Mouse (Mus musculus) spleen, postnatal 10 days (tissue): ENCODE data around the gene Gca.
A peak's percentile ranks its signal among the peaks of the same experiment; 100 is the strongest.

Experiments used
- DNase-seq, 2 experiments: peaks; one replicate each; pipeline ENCODE4 v3.0.0; 2021 to 2022; ENCODE audit warnings: low spot score in 2 of 2

The Gca gene

GRCm38 (mm10) chr2:62664135-62664670 lies at the start of gene Gca:
Gca (plus strand) TSS chr2:62664285.
- DNase-seq = peak; percentile 52 to 85

GRCm38 (mm10) chr2:62618934-62619341 lies 45.1 kb upstream of the Gca start:
- peak; percentile 20 to 67 for DNase-seq

DNA sequence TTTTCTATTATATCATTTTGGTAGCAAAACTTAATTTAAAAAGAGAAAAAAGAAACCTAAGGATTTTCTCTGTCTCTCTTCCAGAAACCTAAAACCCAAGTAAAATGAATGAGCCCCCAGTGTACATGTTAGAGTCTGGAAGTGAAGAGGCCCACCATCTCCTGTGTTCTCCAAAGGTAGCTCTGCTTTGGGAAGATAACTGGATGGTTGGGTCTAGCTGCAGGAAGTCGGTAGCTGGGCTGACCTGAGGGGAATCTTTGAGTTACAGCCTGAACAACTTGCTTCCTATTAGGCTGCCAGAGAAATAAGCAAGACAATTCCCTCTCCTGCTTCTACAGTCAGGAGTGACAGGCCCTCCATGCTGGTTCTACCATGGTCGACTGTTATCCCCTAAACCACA lies 44.4 kb upstream of the Gca start:
- DNase-seq = peak in 1 of 2 experiments; percentile 28

- DNase-seq = no peak
Observed at GRCm38 (mm10) chr2:62623024-62623441, 41.1 kb upstream of the Gca start.

- DNase-seq = no peak
Observed at GRCm38 (mm10) chr2:62627728-62628127, 36.4 kb upstream of the Gca start.

- no peak for DNase-seq
Observed at GRCm38 (mm10) chr2:62628356-62628755, 35.7 kb upstream of the Gca start.

GRCm38 (mm10) chr2:62630446-62630845 lies 33.6 kb upstream of the Gca start:
- no peak for DNase-seq

DNA sequence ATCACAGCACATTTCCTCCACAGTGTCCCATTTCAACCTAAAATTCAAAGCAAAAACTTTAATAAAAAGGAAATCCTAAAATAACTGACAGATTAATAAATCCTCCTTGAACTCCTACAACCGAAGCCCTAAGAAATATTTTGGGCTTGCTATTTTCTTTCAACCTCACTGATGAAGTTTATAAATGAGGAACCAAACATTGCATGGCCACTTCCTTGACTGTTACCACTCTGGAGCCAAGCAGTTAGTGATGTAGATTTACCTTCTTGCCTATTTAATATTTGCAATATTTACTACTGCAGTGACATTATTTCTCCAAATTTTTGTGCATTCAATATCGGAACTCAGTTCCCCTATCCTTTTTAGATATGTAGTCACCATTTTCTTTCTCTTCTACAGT lies 24.2 kb upstream of the Gca start:
- no peak for DNase-seq

DNA sequence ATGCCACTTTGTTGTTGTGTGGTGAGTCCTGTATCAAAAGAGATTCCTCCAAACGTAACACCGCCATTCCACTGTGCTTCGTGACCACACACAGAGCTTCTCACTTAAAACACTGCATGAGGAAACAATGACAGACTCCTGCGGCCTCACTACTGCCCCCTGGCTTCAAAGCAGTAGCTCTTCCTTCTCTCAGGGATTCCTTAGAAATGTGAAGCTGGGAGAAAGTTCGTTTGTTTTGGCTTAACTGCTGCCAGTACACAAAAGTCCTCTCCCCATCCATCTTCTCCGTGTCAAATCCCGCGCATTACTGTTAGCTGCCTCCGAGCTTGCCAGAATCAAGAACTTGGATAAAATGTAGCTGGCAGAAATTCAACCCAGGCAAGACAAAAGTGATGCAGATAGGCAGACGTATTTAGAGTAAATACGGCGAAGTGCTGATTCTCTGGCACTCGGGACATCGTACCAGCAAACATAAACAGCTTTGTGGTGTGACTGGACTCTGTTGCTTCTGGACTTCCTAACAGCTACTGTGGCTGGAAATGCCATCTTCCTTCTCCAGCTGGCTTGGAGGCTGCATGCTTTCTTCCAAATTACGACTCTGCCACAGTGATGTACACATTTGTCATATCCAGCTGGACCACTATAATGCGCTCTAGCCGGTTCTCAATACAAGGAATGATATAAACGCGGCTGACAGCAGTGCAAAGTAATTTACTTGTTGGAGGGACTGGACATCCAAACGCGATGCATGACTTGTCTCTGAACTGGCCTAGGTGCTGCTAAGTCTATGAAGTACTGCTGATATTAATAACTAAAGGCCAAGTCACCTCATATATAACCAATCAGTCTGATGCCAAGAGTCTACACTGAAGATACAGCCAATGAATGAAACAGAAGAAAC lies 20.4 kb upstream of the Gca start:
- peak; percentile 47 to 82 for DNase-seq

GRCm38 (mm10) chr2:62644891-62645290 lies 19.2 kb upstream of the Gca start:
- DNase-seq = no peak

- peak; percentile 41 to 47 for DNase-seq
Observed at GRCm38 (mm10) chr2:62645475-62645874, 18.6 kb upstream of the Gca start.

DNA sequence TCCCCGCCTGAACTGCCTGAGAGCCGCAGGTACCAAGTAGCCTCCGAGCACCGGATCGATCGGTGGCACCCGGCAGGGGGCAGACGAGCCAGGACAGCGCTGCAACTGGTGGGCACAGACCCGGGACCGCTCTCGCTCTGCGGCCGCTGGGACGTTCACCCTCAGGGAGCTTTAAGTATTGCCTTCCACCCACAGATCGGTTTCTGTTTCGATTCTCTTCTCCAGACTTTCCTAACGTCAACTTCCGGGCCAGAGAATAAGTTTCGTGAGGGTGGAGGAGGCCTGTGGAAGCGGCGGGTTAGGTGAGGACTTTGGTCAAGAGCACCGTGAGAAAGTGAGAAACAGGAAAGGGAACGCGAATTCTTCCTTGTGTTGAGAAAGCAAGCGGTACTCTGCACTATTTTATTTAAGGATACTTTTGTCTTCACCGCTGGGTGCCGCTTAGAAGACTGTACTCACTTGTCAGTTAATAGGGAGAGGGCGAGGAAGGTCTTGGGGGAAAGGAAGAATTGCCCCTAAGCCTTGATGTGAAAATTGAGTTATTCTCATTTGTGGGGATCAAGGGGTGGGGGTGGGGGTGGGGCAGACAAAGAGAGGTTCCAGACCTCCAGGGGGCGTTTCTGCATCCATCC lies 18.0 kb upstream of the Gca start, which contains the start of gene Ifih1:
Gene Ifih1 (minus strand): TSS at position 242 of the 632 bp plus-strand sequence.
- peak; percentile 72 to 84 for DNase-seq

GRCm38 (mm10) chr2:62646671-62647289 lies 17.3 kb upstream of the Gca start:
- DNase-seq = no peak

DNA sequence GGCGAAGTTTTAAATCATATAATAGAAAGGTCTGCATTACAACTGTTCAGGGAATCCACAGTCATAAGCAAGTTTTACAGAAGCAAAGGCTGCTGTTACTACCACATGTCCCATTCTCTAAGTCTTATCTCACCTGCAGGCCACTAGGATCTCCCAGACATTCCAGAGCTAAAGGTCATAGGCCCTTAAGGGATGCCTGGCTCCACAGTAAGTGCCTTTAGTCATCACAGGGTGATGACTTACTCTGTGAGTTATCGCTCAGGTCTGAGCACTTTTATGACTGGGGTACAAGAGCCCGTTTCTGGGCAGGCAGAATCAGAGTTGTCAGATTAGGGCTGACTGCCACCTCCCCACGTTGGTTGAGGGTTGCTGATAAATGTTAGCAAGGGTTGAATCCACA lies 12.2 kb upstream of the Gca start:
- DNase-seq = no peak

GRCm38 (mm10) chr2:62652466-62652865 lies 11.6 kb upstream of the Gca start:
- DNase-seq = no peak

GRCm38 (mm10) chr2:62654519-62655338 lies 9.4 kb upstream of the Gca start:
- peak in 1 of 2 experiments; percentile 67 for DNase-seq

DNA sequence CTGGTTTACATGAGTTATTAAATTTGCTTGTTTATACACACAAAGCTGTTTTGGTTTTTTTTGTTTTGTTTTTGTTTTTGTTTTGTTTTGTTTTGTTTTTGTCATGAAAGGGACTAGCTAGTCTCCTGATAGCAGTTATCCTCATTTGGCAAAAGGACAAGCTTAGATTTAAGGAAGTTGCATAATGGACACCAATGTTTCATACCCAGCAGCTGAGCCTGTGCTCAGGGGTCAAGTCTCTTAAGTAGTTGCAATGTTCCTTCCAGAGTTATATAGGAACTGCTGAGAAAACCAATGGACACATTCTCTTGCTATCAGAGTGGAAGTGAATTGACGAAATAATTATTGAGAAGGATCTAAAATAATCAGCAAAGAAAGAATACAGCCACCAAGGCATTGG lies 8.0 kb upstream of the Gca start:
- no peak for DNase-seq

DNA sequence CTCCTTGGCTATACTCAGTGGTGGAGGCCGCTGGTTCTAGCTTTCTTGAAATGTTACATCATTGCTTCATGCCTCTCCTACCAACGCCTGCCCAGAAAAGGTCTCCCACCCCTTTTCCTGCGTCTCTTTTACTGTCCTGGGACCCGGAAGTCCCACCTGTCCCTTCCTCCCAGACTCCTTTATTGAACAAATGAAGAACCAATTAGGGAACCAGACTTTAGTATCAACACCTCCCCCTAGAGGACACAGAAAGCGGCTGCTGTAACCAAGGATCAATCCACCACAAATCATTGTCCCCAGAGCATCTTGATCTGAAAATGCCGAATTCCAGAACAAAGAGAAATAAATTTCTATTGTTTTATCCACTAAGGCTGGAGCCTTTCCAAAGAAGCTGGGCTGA lies 3.5 kb upstream of the Gca start:
- no peak for DNase-seq

- DNase-seq = no peak
Observed at GRCm38 (mm10) chr2:62662560-62662959, 1.5 kb upstream of the Gca start.

DNA sequence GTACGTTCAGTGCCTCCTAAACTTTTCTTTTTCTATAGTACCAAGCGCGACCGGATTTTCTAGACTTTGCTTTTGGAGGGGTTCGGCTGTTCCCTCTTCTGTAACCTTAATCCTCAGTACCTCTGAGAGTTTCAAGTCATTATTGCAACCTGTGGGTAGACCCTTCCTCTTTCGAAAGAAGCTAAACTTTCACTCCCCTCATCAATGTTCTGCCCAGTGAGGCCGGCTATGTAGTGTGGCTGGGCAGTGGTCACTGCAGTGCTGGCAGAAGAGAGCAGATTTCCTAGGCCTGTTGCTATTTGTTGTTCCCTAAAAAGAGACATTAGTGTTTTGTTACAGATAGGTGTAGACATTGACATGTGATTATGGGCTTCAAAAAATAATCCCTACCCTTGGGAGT lies 754 bp downstream of the Gca start:
- no peak for DNase-seq

GRCm38 (mm10) chr2:62665536-62665935 lies 1.5 kb downstream of the Gca start:
- no peak for DNase-seq
